Mouse (Mus musculus) ES-E14 (cell line): Measurements from ENCODE around the gene Git1.

ENCODE experiments used
- MAFK ChIP-seq: IDR thresholded peaks from 2 replicates; pipeline ENCODE4 v1.6.1; 2014; ENCODE audit warnings: mild to moderate bottlenecking, low read depth, low read length, inconsistent platforms; ENCODE audit not compliant: insufficient read depth
- ZNF384 ChIP-seq: IDR thresholded peaks from 2 replicates; pipeline ENCODE4 v1.6.1; 2012; ENCODE audit warnings: low read depth, low read length, inconsistent platforms

DNA sequence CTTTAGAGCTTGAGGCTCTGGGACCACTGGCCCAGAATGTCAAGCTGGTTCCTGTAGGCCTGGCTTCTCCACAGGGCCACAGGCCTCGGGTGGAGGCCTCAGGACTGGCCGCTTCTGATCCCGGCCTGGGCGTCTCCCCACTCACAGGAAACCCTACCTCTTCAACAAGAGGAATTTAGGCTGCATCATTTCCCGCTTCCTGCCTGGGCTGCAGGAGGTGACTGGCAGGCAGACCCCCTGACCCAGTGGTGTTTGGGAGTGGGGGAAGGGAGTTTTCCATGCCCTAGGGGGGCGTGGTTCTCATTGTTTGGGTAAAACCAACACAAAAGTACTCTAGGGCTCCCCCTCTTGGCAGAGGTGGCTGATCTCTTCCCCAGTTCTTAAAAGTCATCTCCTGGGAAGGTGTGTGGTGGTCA lies 4.0 kb downstream of the Git1 start:
- TF ChIP-seq MAFK = no peak
- no peak for TF ChIP-seq ZNF384
